Mouse (Mus musculus): ENCODE results near the gene Mccc1.

DNA sequence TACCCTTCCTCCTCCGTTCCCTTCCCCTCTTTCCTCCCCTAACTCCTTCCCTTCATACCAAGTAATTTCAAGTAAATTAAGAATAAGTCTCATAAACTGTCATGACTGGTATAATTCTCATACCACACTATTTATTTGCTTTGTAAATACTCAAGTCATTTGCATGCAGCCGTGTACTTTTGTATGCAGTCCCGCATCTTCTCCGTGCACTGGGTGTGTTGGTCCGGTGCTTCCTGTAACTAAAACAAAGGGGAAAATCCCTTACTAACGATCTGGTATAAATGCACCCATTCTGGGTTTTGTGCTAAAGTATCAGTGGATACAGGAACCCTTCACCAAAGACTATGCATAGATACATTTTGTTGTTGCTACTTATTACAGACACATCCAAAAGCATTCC lies 25.3 kb upstream of the Mccc1 start:
- TF ChIP-seq CTCF (IDR thresholded peaks at IDR 0.05; ENCODE audit: extremely low read depth, insufficient read depth, insufficient read length, insufficient replicate concordance), result no peak
- no peak for TF ChIP-seq POLR2A (IDR thresholded peaks at IDR 0.05; ENCODE audit: low read depth, low read length)

All from spleen, adult 2 months (tissue).